Mouse (Mus musculus): Measurements from ENCODE around the gene Pla2g15. TPM values are rescaled to one million over a fixed set of nuclear protein-coding genes. Genes with fewer than 3 reads are reported as not detected.

Gene Pla2g15
- 8.5 and 13.6 TPM in 2 replicates for total RNA-seq (2017)

GRCm38 (mm10) chr8:106149801-106150652, at the start of gene Pla2g15:
Gene Pla2g15, plus strand, starts transcription at chr8:106150399.
- ATAC-seq (ENCODE audit: extremely low read depth, insufficient number of reproducible peaks, low FRiP score, poor library complexity, severe bottlenecking), result peak; percentile 92

GRCm38 (mm10) chr8:106102321-106102720, 47.9 kb upstream of the Pla2g15 start:
- ATAC-seq (ENCODE audit: extremely low read depth, insufficient number of reproducible peaks, low FRiP score, poor library complexity, severe bottlenecking), result no peak

DNA sequence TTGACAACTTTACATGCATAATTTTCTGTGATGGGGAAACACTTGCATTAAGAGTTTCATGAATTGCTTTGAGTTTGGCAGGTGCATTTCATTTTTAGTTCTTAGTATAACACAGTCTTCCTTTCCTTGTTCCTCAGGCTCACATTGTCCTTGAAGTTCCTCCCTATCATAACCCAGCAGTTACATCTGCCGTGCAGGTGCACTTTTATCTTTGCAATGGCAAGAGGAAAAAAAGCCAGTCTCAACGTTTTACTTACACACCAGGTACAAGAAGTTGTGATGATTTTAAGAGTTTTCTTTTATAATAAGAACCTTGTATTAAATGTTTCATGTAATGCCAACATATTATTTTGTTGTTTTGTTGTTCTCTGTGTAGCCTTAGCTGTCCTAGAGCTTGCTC, 46.3 kb upstream of the Pla2g15 start:
- ATAC-seq (ENCODE audit: extremely low read depth, insufficient number of reproducible peaks, low FRiP score, poor library complexity, severe bottlenecking), result no peak

DNA sequence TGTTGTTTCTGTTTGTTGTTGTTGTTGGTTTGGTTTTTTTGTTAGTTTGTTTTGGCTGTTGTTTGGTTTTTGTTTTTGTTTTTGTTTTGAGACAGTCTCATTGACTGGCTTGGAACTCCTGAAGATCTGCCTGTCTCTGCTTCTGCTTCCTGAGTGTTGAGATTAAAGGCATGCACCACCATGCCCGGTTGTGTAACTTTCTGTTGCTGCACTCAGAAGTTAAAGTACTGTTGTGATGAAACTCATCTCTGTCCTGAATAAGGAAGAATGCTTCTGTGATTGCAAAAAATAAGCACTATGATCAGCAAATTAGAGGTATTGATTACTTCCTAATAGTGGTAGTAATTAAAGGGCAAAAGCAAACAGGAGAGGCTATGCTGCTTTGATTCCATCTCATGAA, 44.0 kb upstream of the Pla2g15 start:
- ATAC-seq (ENCODE audit: extremely low read depth, insufficient number of reproducible peaks, low FRiP score, poor library complexity, severe bottlenecking), result no peak

GRCm38 (mm10) chr8:106108080-106108479, 42.1 kb upstream of the Pla2g15 start:
- no peak for ATAC-seq (ENCODE audit: extremely low read depth, insufficient number of reproducible peaks, low FRiP score, poor library complexity, severe bottlenecking)

GRCm38 (mm10) chr8:106108729-106109128, 41.5 kb upstream of the Pla2g15 start:
- ATAC-seq (ENCODE audit: extremely low read depth, insufficient number of reproducible peaks, low FRiP score, poor library complexity, severe bottlenecking), result no peak

DNA sequence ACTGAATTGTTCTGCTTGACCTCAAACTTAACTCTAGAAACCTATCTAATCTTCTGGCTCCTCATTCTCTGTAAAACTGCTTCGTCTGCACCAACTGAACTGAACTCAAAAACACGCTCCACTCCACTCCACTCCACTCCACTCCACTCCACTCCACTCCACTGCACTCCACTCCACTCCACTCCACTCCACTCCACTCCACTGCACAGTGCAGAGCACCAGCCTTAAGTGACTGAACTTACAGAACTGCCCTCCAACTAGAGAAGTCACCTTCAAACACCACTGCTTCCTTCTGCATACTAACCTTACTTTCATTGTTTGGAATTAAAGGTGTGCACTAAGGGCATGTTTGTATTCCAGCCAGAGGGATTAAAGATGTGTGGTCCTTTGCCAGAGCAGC, 38.2 kb upstream of the Pla2g15 start:
- no peak for ATAC-seq (ENCODE audit: extremely low read depth, insufficient number of reproducible peaks, low FRiP score, poor library complexity, severe bottlenecking)

- ATAC-seq (ENCODE audit: extremely low read depth, insufficient number of reproducible peaks, low FRiP score, poor library complexity, severe bottlenecking), result no peak
Observed at GRCm38 (mm10) chr8:106112514-106112913, 37.7 kb upstream of the Pla2g15 start.

DNA sequence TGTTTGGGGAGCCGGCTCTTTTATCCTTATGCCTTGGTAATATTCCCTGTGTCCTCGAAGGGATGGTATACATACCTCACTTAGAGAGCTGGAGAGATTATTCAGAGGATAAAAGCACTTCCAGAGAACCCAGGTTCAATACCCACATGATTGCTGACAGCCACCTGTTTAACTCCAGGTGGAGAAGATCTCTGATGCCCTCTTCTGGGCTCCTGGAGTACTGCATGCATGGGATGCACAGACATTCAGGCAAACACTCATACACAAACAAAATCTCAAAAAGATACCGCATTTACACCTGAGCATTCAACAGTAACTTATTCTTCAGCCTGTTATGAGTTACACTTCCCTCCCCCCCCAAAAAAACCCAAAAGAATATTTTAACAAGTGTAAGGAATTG, 34.3 kb upstream of the Pla2g15 start:
- ATAC-seq (ENCODE audit: extremely low read depth, insufficient number of reproducible peaks, low FRiP score, poor library complexity, severe bottlenecking), result peak; percentile 53; the same call in 1 of the 2 replicates

DNA sequence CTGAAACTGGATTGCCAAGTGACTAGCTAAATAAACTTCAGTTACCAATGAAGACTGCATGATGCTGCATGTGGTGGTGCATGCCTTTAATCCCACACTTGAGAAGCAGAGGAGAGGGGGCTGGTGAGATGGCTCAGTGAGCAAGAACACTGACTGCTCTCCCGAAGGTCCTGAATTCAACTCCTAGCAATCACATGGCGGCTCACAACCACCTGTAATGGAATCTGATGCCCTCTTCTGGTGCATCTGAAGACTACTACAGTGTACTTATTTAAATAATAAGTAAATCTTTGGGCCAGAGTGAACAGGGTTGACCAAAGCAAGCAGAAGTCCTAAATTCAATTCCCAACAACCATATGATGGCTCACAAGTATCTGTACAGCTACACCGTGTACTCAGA, 26.8 kb upstream of the Pla2g15 start:
- ATAC-seq (ENCODE audit: extremely low read depth, insufficient number of reproducible peaks, low FRiP score, poor library complexity, severe bottlenecking), result no peak

DNA sequence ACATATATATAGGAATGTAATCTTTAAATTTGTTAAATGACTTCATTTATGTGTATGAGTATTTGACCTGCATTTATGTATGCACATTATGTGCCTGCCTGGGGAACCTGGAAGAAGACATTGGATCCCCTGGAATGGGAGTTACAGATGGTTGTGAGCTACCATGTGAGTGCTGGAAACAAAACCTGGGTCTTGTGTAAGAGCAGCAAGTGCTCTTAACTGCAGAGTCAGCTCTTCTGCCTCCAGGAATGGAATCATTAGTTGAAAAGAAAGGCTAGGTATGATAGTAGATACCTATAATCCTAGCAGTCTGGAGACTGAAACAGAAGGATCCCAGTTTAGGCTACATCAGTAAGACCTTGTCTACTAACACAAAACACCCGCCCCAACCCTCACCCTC, 24.1 kb upstream of the Pla2g15 start:
- no peak for ATAC-seq (ENCODE audit: extremely low read depth, insufficient number of reproducible peaks, low FRiP score, poor library complexity, severe bottlenecking)

DNA sequence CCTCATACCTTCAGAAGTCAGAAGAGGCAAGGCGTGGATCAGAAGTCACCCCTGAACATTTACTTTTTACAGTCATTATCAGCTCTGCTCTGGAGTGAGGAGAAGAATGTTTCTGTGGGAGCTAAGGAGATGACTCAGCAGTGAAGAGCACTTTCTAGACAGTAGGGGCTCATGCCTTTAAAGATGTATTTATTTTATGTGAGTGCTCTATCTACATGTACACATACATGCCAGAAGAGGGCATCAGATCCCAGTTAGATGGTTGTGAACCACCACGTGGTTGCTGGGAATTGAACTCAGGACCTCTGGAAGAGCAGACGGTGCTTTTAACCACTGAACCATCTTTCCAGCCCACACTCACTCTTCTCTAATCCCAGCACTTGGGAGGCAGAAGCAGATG, 23.1 kb upstream of the Pla2g15 start:
- ATAC-seq (ENCODE audit: extremely low read depth, insufficient number of reproducible peaks, low FRiP score, poor library complexity, severe bottlenecking), result no peak

DNA sequence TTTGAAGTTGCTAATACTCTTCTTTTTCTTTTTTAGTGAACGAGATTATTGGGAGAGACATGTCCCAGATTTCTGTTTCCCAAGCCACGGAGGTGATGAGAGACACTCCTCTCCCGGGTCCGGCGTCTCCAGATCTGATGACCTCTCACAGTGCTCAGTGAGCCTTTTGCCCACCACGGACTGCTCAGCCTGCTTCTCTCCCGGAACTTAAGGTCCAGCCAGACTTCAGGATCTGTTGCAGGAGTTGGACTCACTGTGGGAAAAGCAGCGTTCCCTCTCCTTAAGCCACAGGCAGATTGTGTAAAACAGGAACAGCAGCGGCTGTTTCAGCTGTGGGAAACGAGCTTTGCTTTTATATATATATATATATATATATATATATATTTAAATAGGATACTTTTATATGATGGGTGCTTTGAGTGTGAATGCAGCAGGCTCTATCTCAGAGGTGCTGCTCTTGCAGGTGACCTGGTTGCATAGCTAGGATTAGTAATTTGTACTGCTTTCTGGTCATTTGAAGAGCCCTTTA, 22.3 kb upstream of the Pla2g15 start:
- no peak for ATAC-seq (ENCODE audit: extremely low read depth, insufficient number of reproducible peaks, low FRiP score, poor library complexity, severe bottlenecking)

- no peak for ATAC-seq (ENCODE audit: extremely low read depth, insufficient number of reproducible peaks, low FRiP score, poor library complexity, severe bottlenecking)
Observed at GRCm38 (mm10) chr8:106129232-106129930, 20.8 kb upstream of the Pla2g15 start.

DNA sequence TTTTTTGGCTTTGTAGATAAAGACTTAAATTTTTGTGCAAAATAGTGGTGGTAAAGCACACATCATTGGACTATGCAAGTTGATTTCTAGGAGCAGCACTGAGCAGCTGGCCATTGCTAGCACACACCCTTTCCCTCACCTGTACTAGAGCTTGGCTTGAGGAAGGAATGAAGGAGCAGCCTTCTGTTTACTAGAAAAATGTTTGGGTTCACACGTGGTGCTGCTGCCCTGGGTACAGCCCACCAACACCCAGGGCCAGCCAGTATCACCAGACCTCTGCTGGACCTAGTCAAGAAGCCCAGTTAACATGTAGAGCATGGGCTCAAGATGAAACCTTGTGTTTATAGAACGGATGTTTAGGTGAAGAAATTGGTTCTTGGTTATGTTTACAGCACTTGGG, 20.2 kb upstream of the Pla2g15 start:
- ATAC-seq (ENCODE audit: extremely low read depth, insufficient number of reproducible peaks, low FRiP score, poor library complexity, severe bottlenecking), result no peak

GRCm38 (mm10) chr8:106130505-106130904, 19.7 kb upstream of the Pla2g15 start:
- ATAC-seq (ENCODE audit: extremely low read depth, insufficient number of reproducible peaks, low FRiP score, poor library complexity, severe bottlenecking), result no peak

DNA sequence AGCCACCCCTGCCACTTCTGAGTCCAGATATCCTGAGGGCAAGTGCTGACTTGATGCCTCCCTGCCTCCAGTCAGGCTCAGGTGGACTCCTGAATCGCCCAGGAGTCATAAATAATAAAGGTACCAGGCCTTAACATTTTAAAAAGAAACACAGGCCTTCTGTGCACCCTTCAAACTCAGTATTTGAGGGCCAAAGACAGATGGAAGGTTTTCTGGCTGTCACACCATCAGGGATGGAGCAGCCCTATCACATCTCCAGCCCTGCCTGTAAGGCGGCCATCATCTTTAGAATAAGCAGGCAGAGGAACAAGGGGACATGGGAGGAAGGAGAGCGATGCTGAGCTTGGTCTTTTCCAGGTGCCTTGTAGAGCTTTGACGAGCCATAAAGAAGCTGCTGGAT, 19.2 kb upstream of the Pla2g15 start:
- no peak for ATAC-seq (ENCODE audit: extremely low read depth, insufficient number of reproducible peaks, low FRiP score, poor library complexity, severe bottlenecking)

DNA sequence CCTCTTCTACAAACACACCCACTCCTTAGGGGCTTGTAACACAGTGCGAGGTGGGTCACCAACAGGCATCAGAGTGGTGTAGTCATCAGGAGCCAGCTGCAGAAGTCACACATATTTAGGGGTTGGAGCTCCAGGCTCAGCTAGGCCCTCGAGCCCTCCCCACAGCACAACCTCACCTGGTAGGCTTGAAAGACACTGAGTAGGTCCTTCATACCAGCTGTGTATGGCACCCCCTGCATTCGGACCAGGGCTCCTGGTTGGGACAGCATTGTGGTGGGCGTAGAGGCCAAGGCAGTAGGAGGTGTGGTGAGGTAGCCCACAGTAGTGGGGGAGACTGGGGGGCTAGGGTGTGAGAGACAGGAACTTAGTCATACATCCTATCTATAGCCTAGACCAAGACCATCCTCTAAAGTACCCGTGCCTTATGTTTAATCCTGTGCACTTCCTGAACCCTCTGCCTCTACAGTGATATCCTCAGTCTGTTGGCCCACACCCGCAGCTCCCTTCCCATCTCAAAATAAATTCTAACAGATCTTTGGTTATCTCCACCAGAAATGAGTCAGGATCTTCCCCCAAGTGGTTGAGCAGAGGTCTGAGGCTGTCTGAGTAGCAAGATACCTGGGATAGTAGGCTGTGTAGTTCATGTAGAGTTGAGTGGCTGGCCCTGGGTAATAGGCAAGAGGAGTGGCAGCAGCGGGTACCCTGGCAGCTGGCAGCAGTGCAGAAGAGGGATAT, 18.5 kb upstream of the Pla2g15 start:
- ATAC-seq (ENCODE audit: extremely low read depth, insufficient number of reproducible peaks, low FRiP score, poor library complexity, severe bottlenecking), result no peak

GRCm38 (mm10) chr8:106132356-106132755, 17.8 kb upstream of the Pla2g15 start:
- ATAC-seq (ENCODE audit: extremely low read depth, insufficient number of reproducible peaks, low FRiP score, poor library complexity, severe bottlenecking), result no peak

Data from neutrophil, adult 5-6 weeks (primary cell).